Mouse (Mus musculus) splenic B cell, adult 2 months (primary cell): ENCODE data around the gene Fhl3.

ENCODE experiments used
- DNase-seq: peaks from one replicate; pipeline ENCODE4 v3.0.0-alpha.2; 2011; ENCODE audit warnings: low read depth, low spot score
- H3K27me3 ChIP-seq: 2 replicates; pipeline ENCODE4 v1.6.1; 2012; ENCODE audit warnings: mild to moderate bottlenecking, low read length, moderate library complexity, mixed read lengths; ENCODE audit not compliant: control insufficient read depth, poor library complexity, insufficient read depth, severe bottlenecking
- H3K36me3 ChIP-seq: 2 replicates; pipeline ENCODE4 v1.6.1; 2012; ENCODE audit warnings: mild to moderate bottlenecking, low read length, moderate library complexity, mixed read lengths; ENCODE audit not compliant: control insufficient read depth, poor library complexity, insufficient read depth, severe bottlenecking

The Fhl3 gene

GRCm38 (mm10) chr4:124751300-124752250, 51.1 kb downstream of the Fhl3 start:
- Histone ChIP-seq H3K36me3 (no peaks in the 10 kb centered on the region), H3K27me3 (no peaks in the 10 kb centered on the region)
- peak; percentile 96 for DNase-seq

DNA sequence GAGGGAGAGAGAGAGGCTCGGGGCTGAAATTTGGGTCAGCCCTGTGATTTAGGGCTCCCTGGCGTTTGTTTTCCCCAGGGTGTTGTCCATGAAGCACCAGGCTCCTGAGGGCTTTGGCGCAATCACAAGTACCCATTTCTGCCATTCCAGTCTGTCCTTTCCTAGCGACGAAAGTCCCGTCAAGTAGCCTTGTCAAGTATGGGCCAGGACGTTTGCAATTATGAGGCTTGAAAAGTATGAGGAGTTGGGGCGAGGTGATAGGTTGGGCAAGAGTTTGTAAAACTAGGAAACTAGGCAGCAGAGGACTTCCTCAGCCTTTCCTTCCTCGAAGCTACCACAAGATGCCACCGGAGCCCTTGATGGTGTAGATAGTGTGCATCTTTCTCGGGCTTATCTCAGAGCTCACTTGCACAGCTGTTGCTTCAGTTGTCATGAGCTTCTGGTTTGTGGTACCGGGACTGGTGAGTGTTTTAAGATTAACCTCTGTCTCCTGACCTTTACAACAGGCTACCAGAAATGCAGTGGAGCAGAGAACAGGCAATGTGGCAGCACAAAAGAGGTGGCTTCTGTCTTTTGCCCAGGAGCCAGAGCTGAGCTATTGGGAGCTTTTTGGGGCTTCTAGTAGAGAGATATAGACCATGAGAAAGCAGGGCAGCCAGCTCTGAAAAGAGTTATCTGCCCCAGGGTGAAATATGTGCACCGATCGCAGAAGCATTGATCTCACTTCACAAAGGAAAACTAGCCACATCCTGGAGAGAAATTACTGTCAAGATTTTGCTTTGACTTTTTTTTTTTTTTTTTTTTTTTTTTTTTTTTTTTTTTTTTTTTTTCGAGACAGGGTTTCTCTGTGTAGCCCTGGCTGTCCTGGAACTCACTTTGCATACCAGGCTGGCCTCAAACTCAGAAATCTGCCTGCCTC, 52.0 kb downstream of the Fhl3 start:
- no peaks in the 10 kb centered on the region for H3K27me3 ChIP-seq
- peak; percentile 18 for DNase-seq
- no peaks in the 10 kb centered on the region for H3K36me3 ChIP-seq

DNA sequence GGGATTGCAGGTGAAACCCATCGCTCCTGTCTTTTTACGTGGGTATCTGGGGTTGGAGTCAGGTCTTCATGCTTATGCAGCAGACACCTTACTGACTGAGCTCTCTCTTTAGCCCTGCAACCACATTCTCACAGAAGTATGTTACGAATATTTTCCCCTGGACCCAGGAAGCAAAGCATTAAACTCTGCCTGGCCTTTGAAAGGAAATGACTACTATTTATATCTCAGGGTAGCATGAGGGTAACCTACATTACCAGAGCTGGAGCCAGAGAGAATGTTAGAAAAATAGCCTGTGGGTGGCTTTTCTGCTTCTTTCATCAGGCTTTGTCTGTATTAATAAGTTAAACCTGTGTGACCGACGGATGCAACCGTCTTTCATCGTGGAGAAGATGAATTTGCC, 55.0 kb downstream of the Fhl3 start:
- DNase-seq, result no peak
- Histone ChIP-seq H3K36me3 (no peaks in the 10 kb centered on the region), H3K27me3 (no peaks in the 10 kb centered on the region)
